Mouse (Mus musculus) E14TG2a.4 (cell line): Measurements from ENCODE around the gene Trmu.
A peak's percentile ranks its signal among the peaks of the same experiment; 100 is the strongest.

Source experiments
- CTCF ChIP-seq: conservative IDR thresholded peaks from 2 replicates; pipeline ENCODE4 v1.5.1; 2014; ENCODE audit warnings: low read length
- NANOG ChIP-seq: IDR thresholded peaks from 2 replicates; pipeline ENCODE4 v1.6.1; 2014; ENCODE audit warnings: borderline replicate concordance, low read length, mixed read lengths
- POU5F1 ChIP-seq: IDR thresholded peaks from 2 replicates; pipeline ENCODE4 v1.6.1; 2014; ENCODE audit warnings: low read length, borderline replicate concordance

- peak; percentile 35 for TF ChIP-seq CTCF
- TF ChIP-seq NANOG: no peak
- no peak for TF ChIP-seq POU5F1
These were observed 24.7 kb downstream of the Trmu start for GRCm38 (mm10) chr15:85903826-85904225.
